Mouse (Mus musculus): ENCODE results near the gene Nip7. TPM values are rescaled to one million over a fixed set of nuclear protein-coding genes. Genes with fewer than 3 reads are reported as not detected.
"Not testable (repeated sequence)": the region's sequence is repeated elsewhere in the genome, so short reads cannot be mapped to it uniquely, and the experiment has no call there.

Nip7 gene
- total RNA-seq, 2 experiments from 2014 or later: 61.0 to 62.3 TPM

GRCm38 (mm10) chr8:107056973-107057369 lies 294 bp downstream of the Nip7 start:
- intact Hi-C loops (cut with DNase I): no loop called here
- peak in 1 of 2 experiments; percentile 57 for DNase-seq (ENCODE audit: extremely low spot score in 1 of 2, low spot score in 2 of 2)

GRCm38 (mm10) chr8:107062613-107063012 lies 5.9 kb downstream of the Nip7 start:
- DNase-seq (ENCODE audit: extremely low spot score in 1 of 2, low spot score in 2 of 2): no peak
- intact Hi-C loops (cut with DNase I): no loop called here

GRCm38 (mm10) chr8:107065511-107066496 lies 9.1 kb downstream of the Nip7 start, which contains the start of gene Tmed6:
TSS of gene Tmed6 (minus strand) at chr8:107065644.
- intact Hi-C loops (cut with DNase I): no loop called here
- DNase-seq (ENCODE audit: extremely low spot score in 1 of 2, low spot score in 2 of 2): peak in 1 of 2 experiments; percentile 50

GRCm38 (mm10) chr8:107073706-107074105 lies 17.0 kb downstream of the Nip7 start:
- no peak for DNase-seq (ENCODE audit: extremely low spot score in 1 of 2, low spot score in 2 of 2)
- intact Hi-C loops (cut with DNase I): no loop called here

- intact Hi-C loops (cut with DNase I): no loop called here
Observed at GRCm38 (mm10) chr8:107074128-107074527, 17.5 kb downstream of the Nip7 start.

GRCm38 (mm10) chr8:107076239-107076888 lies 19.7 kb downstream of the Nip7 start:
- intact Hi-C loops (cut with DNase I): no loop called here

More at GRCm38 (mm10) chr8:107074128-107074527, 17.5 kb downstream of the Nip7 start:
- DNase-seq (ENCODE audit: extremely low spot score in 1 of 2, low spot score in 2 of 2): no peak

GRCm38 (mm10) chr8:107085358-107085757 lies 28.7 kb downstream of the Nip7 start:
- intact Hi-C loops (cut with DNase I): no loop called here
- no peak for DNase-seq (ENCODE audit: extremely low spot score in 1 of 2, low spot score in 2 of 2)

More at GRCm38 (mm10) chr8:107076239-107076888, 19.7 kb downstream of the Nip7 start:
- DNase-seq (ENCODE audit: extremely low spot score in 1 of 2, low spot score in 2 of 2): no peak

- DNase-seq (ENCODE audit: extremely low spot score in 1 of 2, low spot score in 2 of 2): no peak
- intact Hi-C loops (cut with DNase I): no loop called here
Observed at GRCm38 (mm10) chr8:107086018-107086417, 29.3 kb downstream of the Nip7 start.

- intact Hi-C loops (cut with DNase I): no loop called here
- DNase-seq (ENCODE audit: extremely low spot score in 1 of 2, low spot score in 2 of 2): no peak
Observed at GRCm38 (mm10) chr8:107088526-107089063, 31.9 kb downstream of the Nip7 start.

- no peak for DNase-seq (ENCODE audit: extremely low spot score in 1 of 2, low spot score in 2 of 2)
- intact Hi-C loops (cut with DNase I): no loop called here
Observed at GRCm38 (mm10) chr8:107090531-107090930, 33.9 kb downstream of the Nip7 start.

- peak in 1 of 2 experiments; percentile 21 for DNase-seq (ENCODE audit: extremely low spot score in 1 of 2, low spot score in 2 of 2)
- intact Hi-C loops (cut with DNase I): no loop called here
Observed at GRCm38 (mm10) chr8:107095717-107096365, 39.2 kb downstream of the Nip7 start.

- peak; percentile 93 to 98 for DNase-seq (ENCODE audit: extremely low spot score in 1 of 2, low spot score in 2 of 2)
- intact Hi-C loops (cut with DNase I): no loop called here
Observed at GRCm38 (mm10) chr8:107096366-107097036, 39.8 kb downstream of the Nip7 start, which contains the start of gene Terf2. TSS of gene Terf2 (minus strand) at chr8:107096547.

GRCm38 (mm10) chr8:107100635-107101034 lies 44.0 kb downstream of the Nip7 start:
- no peak for DNase-seq (ENCODE audit: extremely low spot score in 1 of 2, low spot score in 2 of 2)
- intact Hi-C loops (cut with DNase I): loop anchor here (5.0 to 10.0 kb wide), 3 partner anchors 227 to 484 kb away; partner anchors contain the start of genes Nob1 and Psmd7

GRCm38 (mm10) chr8:107104547-107104946 lies 47.9 kb downstream of the Nip7 start:
- peak in 1 of 2 experiments; percentile 80 for DNase-seq (ENCODE audit: extremely low spot score in 1 of 2, low spot score in 2 of 2)
- intact Hi-C loops (cut with DNase I): loop anchor here (5.0 to 10.0 kb wide), 3 partner anchors 223 to 480 kb away; partner anchors contain the start of genes Nob1 and Psmd7

GRCm38 (mm10) chr8:107108089-107108488 lies 51.4 kb downstream of the Nip7 start:
- not testable (repeated sequence) for DNase-seq (ENCODE audit: extremely low spot score in 1 of 2, low spot score in 2 of 2)
- intact Hi-C loops (cut with DNase I): loop anchor here (10.0 kb wide), 1 partner anchor 477 kb away; the partner anchor contains the start of gene Psmd7

- intact Hi-C loops (cut with DNase I): loop anchor here (10.0 kb wide), 1 partner anchor 476 kb away; the partner anchor contains the start of gene Psmd7
Observed at GRCm38 (mm10) chr8:107108978-107109720, 52.5 kb downstream of the Nip7 start.

GRCm38 (mm10) chr8:107109816-107110435 lies 53.2 kb downstream of the Nip7 start:
- intact Hi-C loops (cut with DNase I): loop anchor here (10.0 kb wide), 2 partner anchors 95 to 475 kb away; partner anchors contain the start of gene Psmd7
- no peak for DNase-seq (ENCODE audit: extremely low spot score in 1 of 2, low spot score in 2 of 2)

More at GRCm38 (mm10) chr8:107108978-107109720, 52.5 kb downstream of the Nip7 start:
- no peak for DNase-seq (ENCODE audit: extremely low spot score in 1 of 2, low spot score in 2 of 2)

Measured in left cerebral cortex, postnatal 10 days (tissue).